Mouse (Mus musculus) stomach, postnatal 0 days (tissue): ENCODE data around the gene Zmynd10.

Experiments used
- CTCF ChIP-seq: IDR thresholded peaks from 2 replicates; pipeline ENCODE4 v1.5.1; 2016; ENCODE audit warnings: antibody characterized with exemption, low read depth, mild to moderate bottlenecking, moderate library complexity
- EP300 ChIP-seq: optimal IDR thresholded peaks from 2 replicates; pipeline ENCODE3; 2016; ENCODE audit warnings: antibody characterized with exemption

GRCm38 (mm10) chr9:107583174-107583573 lies 36.1 kb downstream of the Zmynd10 start:
- no peak for TF ChIP-seq EP300
- no peak for TF ChIP-seq CTCF
